ENCODE assay signal across 8 mouse cellular contexts in the genomic region with DNA sequence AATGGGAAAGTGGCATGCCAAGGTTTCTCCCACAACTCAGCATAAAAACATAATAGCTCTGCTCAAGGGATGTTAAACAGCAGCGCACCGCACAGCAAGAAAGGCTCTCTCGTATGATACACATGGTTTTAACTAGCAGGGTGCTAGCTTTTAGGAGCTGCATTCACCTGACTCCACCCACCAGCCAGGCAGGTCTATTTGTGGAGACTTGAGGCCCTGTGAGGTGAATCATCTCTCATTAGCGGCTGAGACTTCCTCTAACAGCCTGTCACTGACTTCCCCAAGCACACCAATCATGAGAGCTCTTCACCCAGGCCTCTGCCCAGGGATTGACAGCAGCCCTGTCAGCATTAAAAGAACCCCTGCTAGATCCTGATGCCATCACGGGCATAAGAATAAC.
A peak's percentile ranks its signal among the peaks of the same experiment; 100 is the strongest.
DNase-seq lines count a peak whose midpoint lies in the region; ATAC-seq and TF ChIP-seq lines count a peak whose summit lies in the region.

No protein-coding gene starts in this region.

- no peak overlapping the region for H3K27ac ChIP-seq in liver, embryonic 12.5 days
- no peak overlapping the region for H3K27ac ChIP-seq in intestine, postnatal 0 days (ENCODE audit: low read depth, low read length)

- 29% methylated on average over 5 of the region's 5 CpGs for WGBS in liver, embryonic 12.5 days (ENCODE audit: insufficient replicate concordance)
- 47% methylated on average over 5 of the region's 5 CpGs for WGBS in intestine, postnatal 0 days

- no peak for TF ChIP-seq CTCF in intestine, postnatal 0 days (IDR thresholded peaks at IDR 0.05; ENCODE audit: low read depth)

- DNase-seq in liver (peak; percentile 18), adipocyte (ENCODE audit: low spot score) (no peak)
- DNase-seq in c-Kit-positive CD71-negative TER-119-negative erythroid progenitor cells, embryonic 14.5 days (ENCODE audit: low read depth) = peak; percentile 52
- peak; percentile 51 to 69 for DNase-seq in left cerebral cortex, adult 9 months (ENCODE audit: low spot score in 2 of 2)
- peak; percentile 12 for DNase-seq in skeletal muscle tissue, adult 2 months (ENCODE audit: low read depth, low spot score)
- DNase-seq in layer of hippocampus, adult 8-10 months (ENCODE audit: low spot score in 2 of 2) = no peak

- no peak overlapping the region for H3K9ac ChIP-seq in liver, embryonic 12.5 days
- no peak overlapping the region for H3K9ac ChIP-seq in intestine, postnatal 0 days (ENCODE audit: low read depth, low read length)

- H3K4me1 ChIP-seq in liver, embryonic 12.5 days = no peaks in the 10 kb centered on the region
- H3K4me1 ChIP-seq in intestine, postnatal 0 days (replicated peaks; ENCODE audit: control insufficient read depth, insufficient read depth, low read length) = no peaks in the 10 kb centered on the region

- no peak overlapping the region for H3K4me3 ChIP-seq in liver, embryonic 12.5 days
- H3K4me3 ChIP-seq in intestine, postnatal 0 days (ENCODE audit: low read depth, low read length) = no peak overlapping the region

- no peaks in the 10 kb centered on the region for H3K27me3 ChIP-seq in liver, embryonic 12.5 days (replicated peaks)
- no peaks in the 10 kb centered on the region for H3K27me3 ChIP-seq in intestine, postnatal 0 days (replicated peaks; ENCODE audit: control insufficient read depth, insufficient read depth, low read length)

- H3K36me3 ChIP-seq in liver, embryonic 12.5 days = no peaks in the 10 kb centered on the region
- H3K36me3 ChIP-seq in intestine, postnatal 0 days (ENCODE audit: control insufficient read depth, insufficient read depth) = no peaks in the 10 kb centered on the region

- no peak for ATAC-seq in liver, embryonic 12.5 days
- ATAC-seq in intestine, postnatal 0 days = no peak

- H3K4me2 ChIP-seq in liver, embryonic 12.5 days = no peak overlapping the region
- no peak overlapping the region for H3K4me2 ChIP-seq in intestine, postnatal 0 days (replicated peaks; ENCODE audit: low read depth)

- H3K9me3 ChIP-seq in liver, embryonic 12.5 days (replicated peaks) = no peaks in the 10 kb centered on the region
- H3K9me3 ChIP-seq in intestine, postnatal 0 days (ENCODE audit: control insufficient read depth) = no peaks in the 10 kb centered on the region

Comparison
In these comparisons a context has a peak if more than half of its experiments do, and no peak if none do; other contexts are left out.
1. DNase-seq: peak in liver (single experiment), c-Kit-positive CD71-negative TER-119-negative erythroid progenitor cells, embryonic 14.5 days (single experiment), left cerebral cortex, adult 9 months (2 of 2) and skeletal muscle tissue, adult 2 months (single experiment); none in adipocyte (single experiment) and layer of hippocampus, adult 8-10 months (0 of 2).